Mouse (Mus musculus) C2C12 (cell line): Measurements from ENCODE around the gene Btg1.

ENCODE experiments used
- CTCF ChIP-seq: IDR thresholded peaks from one replicate; pipeline ENCODE4 v1.5.1; 2011; ENCODE audit not compliant: control insufficient read depth, insufficient read depth, insufficient read length
- USF1 ChIP-seq: IDR thresholded peaks from one replicate; pipeline ENCODE4 v1.6.1; 2011; ENCODE audit warnings: low read depth, mild to moderate bottlenecking, control low read depth, moderate library complexity

GRCm38 (mm10) chr10:96616001-96616708, 651 bp upstream of the Btg1 start:
- TF ChIP-seq CTCF (no peak), USF1 (no peak)
